10 mouse cellular contexts compared by ENCODE assay signal in genomic region chr3:41462953-41463644, GRCm38 (mm10).
DNase-seq lines count a peak whose midpoint lies in the region; ATAC-seq and TF ChIP-seq lines count a peak whose summit lies in the region.
"Had no signal": no experiment of that assay in that cellular context is flagged by ENCODE, and none has a peak within 500 bp of the region (broad histone marks: within the 10 kb centered on the region; RNA-seq: fewer than 3 reads in every experiment).

No protein-coding gene starts in this region.

- no peaks in the 10 kb centered on the region for H3K4me1 ChIP-seq in intestine, embryonic 15.5 days (replicated peaks)
- no peaks in the 10 kb centered on the region for H3K4me1 ChIP-seq in intestine, postnatal 0 days (replicated peaks; ENCODE audit: control insufficient read depth, insufficient read depth, low read length)
- H3K4me1 ChIP-seq: forebrain, embryonic 10.5 days; liver, embryonic 15.5 days had no signal

- no peak for TF ChIP-seq CTCF in intestine, postnatal 0 days (IDR thresholded peaks at IDR 0.05; ENCODE audit: low read depth)

- H3K36me3 ChIP-seq in intestine, embryonic 15.5 days = no peaks in the 10 kb centered on the region
- H3K36me3 ChIP-seq in intestine, postnatal 0 days (ENCODE audit: control insufficient read depth, insufficient read depth) = no peaks in the 10 kb centered on the region
- H3K36me3 ChIP-seq: forebrain, embryonic 10.5 days; liver, embryonic 15.5 days had no signal

- H3K27ac ChIP-seq in intestine, embryonic 15.5 days = no peak overlapping the region
- no peak overlapping the region for H3K27ac ChIP-seq in intestine, postnatal 0 days (ENCODE audit: low read depth, low read length)
- H3K27ac ChIP-seq: forebrain, embryonic 10.5 days; hindbrain, embryonic 14.5 days; liver, embryonic 15.5 days had no signal

- peak; percentile 45 for DNase-seq in brain, adult 2 months (ENCODE audit: low read depth, low spot score)
- peak; percentile 33 for DNase-seq in heart, adult 8-10 months (ENCODE audit: low spot score)
- DNase-seq in kidney, postnatal 36 days = peak; percentile 46 to 57
- DNase-seq in embryo, embryonic 9.5 days (ENCODE audit: extremely low spot score) = no peak

- no peak overlapping the region for H3K4me2 ChIP-seq in intestine, embryonic 15.5 days (replicated peaks)
- H3K4me2 ChIP-seq in intestine, postnatal 0 days (replicated peaks; ENCODE audit: low read depth) = no peak overlapping the region
- H3K4me2 ChIP-seq: hindbrain, embryonic 14.5 days; liver, embryonic 15.5 days had no signal

- 0 out of 2 replicates have a peak, but pooled peaks have one; percentile 51 for ATAC-seq in intestine, embryonic 15.5 days
- ATAC-seq in intestine, postnatal 0 days = no peak
- no peak for ATAC-seq in monocyte, adult 5-6 weeks (replicated peaks; ENCODE audit: insufficient number of reproducible peaks, low FRiP score, low TSS enrichment, poor library complexity, severe bottlenecking)

- H3K9me3 ChIP-seq in intestine, embryonic 15.5 days = no peaks in the 10 kb centered on the region
- no peaks in the 10 kb centered on the region for H3K9me3 ChIP-seq in intestine, postnatal 0 days (ENCODE audit: control insufficient read depth)
- H3K9me3 ChIP-seq: forebrain, embryonic 10.5 days; liver, embryonic 15.5 days had no signal

- H3K4me3 ChIP-seq in intestine, embryonic 15.5 days (replicated peaks) = no peak overlapping the region
- no peak overlapping the region for H3K4me3 ChIP-seq in intestine, postnatal 0 days (ENCODE audit: low read depth, low read length)
- H3K4me3 ChIP-seq: forebrain, embryonic 10.5 days; liver, embryonic 15.5 days had no signal

- WGBS in intestine, embryonic 15.5 days = 74% methylated on average over 11 of the region's 11 CpGs
- 59% methylated on average over 11 of the region's 11 CpGs for WGBS in intestine, postnatal 0 days

- H3K9ac ChIP-seq in intestine, embryonic 15.5 days = no peak overlapping the region
- H3K9ac ChIP-seq in intestine, postnatal 0 days (ENCODE audit: low read depth, low read length) = no peak overlapping the region
- H3K9ac ChIP-seq: hindbrain, embryonic 14.5 days; liver, embryonic 15.5 days had no signal

- H3K27me3 ChIP-seq in intestine, embryonic 15.5 days (replicated peaks) = no peaks in the 10 kb centered on the region
- H3K27me3 ChIP-seq in intestine, postnatal 0 days (replicated peaks; ENCODE audit: control insufficient read depth, insufficient read depth, low read length) = no peaks in the 10 kb centered on the region
- H3K27me3 ChIP-seq: liver, embryonic 15.5 days had no signal
